Mouse (Mus musculus) T-helper 17 cell (primary cell): ENCODE measurements around the gene Timp3.

Experiments used
- in situ Hi-C, 2 experiments: fragments of 300-600 bp; cut with MboI, MseI; formaldehyde crosslinking; loops; 1 replicate in 1 of 2; 2 replicates in 1 of 2; pipeline ENCODE4 v1.15.1; 2025; ENCODE audit warnings: high pct_unique_total_duplicates in 2 of 2

Gene Timp3

DNA sequence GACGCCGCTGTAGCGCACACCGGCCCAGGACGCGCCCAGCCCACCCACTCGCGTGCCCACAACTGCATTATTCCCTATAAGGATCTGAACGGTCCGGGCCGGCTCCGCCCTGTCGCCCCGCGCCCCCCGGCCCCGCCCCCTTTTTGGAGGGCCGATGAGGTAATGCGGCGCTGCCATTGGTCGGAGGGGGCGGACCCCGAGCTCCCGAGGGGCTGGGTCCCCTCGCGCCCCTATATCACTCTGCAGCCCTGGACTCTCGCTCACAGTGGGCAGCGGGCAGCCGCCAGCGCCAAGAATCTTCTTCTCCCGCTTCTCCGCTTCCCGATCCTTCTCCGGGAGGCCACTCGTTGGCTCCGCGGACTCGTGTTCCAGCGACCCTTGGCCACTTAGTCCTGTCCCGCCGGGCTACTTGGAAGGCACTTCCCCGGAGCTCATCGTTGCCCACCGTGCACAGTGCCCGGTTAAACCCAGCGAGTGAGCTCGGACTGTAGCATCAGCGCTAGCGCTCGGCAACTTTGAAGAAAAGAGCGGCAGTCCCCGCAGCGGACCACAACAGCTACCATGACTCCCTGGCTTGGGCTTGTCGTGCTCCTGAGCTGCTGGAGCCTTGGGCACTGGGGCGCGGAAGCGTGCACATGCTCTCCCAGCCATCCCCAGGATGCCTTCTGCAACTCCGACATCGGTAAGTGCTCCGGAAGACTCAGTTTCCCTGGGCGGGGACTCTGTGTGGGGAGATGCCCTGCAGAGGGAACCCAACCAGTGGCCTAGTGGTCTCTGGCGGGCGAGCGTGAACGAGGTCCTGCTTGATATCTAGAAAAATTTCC lies at the start of gene Timp3:
Gene Timp3 (plus strand): TSS at position 80 of the 824 bp plus-strand sequence.
- in situ Hi-C loops, result no loop called here

GRCm38 (mm10) chr10:86256221-86256620 lies 44.0 kb upstream of the Timp3 start:
- in situ Hi-C loops, result no loop called here

GRCm38 (mm10) chr10:86257045-86257444 lies 43.1 kb upstream of the Timp3 start:
- in situ Hi-C loops, result no loop called here

GRCm38 (mm10) chr10:86258046-86258445 lies 42.1 kb upstream of the Timp3 start:
- in situ Hi-C loops, result no loop called here

GRCm38 (mm10) chr10:86258992-86259391 lies 41.2 kb upstream of the Timp3 start:
- in situ Hi-C loops, result no loop called here

GRCm38 (mm10) chr10:86261725-86262124 lies 38.4 kb upstream of the Timp3 start:
- in situ Hi-C loops, result loop anchor here in 1 of 2 experiments (5.0 kb wide), 1 partner anchor 49 kb away; no protein-coding TSS in a partner anchor

DNA sequence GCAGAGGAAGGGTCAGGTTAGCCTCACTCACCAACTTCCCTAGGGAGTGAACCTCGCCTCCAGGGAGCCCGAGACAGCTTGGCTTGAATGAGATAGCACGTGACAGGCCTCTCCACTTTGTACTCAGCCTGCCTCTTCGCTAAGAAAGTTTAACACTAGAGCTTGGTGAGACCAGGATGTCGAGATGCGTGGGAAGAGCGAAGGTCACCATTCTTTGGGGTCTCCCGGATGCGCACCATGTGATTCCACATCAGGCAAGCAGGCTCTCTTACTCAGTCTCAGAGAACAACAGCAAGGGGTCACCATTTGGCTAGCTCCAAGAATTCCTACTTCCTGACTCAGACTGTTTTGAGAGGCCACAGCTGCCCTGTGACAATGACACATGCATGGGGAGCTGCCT lies 35.6 kb upstream of the Timp3 start:
- in situ Hi-C loops, result loop anchor here (5.0 kb wide), 2 partner anchors 52 to 77 kb away; no protein-coding TSS in a partner anchor

DNA sequence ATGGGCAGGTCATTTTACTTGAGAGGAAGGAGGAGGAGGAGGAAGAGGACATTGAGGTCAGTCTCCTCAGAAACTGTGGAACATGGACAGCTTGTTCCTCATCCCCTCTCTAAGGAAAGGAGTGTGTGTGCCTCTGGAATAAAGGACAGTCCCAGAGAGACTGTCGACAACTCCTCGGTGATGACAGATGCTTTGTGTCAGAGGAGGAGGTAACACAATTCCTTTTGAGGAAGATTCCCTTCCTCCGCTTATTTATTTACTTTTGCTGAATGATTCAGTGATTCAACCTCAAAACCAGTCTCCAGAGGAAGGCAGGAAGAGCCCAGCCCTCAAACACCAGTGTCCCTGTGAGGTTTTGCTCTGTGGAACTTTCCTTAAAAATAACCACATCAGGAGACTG lies 29.9 kb upstream of the Timp3 start:
- in situ Hi-C loops, result no loop called here

GRCm38 (mm10) chr10:86272826-86273225 lies 27.3 kb upstream of the Timp3 start:
- in situ Hi-C loops, result no loop called here

GRCm38 (mm10) chr10:86273410-86274191 lies 26.6 kb upstream of the Timp3 start:
- in situ Hi-C loops, result no loop called here

DNA sequence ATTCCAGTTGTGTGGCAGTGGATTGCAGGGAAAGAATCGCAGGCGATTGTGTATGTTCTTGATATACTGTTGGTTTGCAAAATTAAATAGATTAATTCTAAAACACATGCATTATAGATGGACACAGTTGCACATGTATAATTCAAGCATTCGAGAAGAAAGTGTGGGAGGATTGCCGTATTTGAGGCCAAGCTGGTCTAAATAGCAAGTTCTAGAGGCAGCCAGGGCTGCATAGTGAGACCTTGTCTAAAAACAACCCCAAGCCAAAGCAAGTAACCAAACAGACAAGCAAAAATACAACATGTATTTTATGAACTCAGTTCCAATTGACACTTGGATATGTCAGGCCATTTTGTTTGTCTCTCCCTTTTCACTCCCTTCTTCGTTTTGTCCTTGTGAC lies 24.6 kb upstream of the Timp3 start:
- in situ Hi-C loops, result no loop called here

GRCm38 (mm10) chr10:86277327-86277726 lies 22.8 kb upstream of the Timp3 start:
- in situ Hi-C loops, result no loop called here

DNA sequence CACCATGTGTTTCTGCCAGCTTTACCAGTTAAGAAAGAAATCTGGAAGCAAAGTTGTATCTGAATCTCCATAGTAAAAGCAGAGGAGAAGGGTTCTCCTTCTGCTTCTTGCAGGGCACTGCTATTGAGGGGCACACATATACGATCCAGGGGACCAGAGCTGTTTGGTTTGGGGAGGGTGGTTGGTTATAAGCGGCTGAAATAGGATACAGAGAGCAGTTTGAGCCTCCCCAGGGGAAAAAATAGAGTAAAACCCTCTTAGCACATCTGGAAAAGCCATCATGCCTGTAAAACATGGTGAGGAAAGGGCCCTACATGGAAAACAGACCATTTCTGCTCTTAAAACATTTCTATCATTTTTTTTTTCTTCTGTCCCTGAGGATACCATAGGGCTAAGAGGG lies 21.7 kb upstream of the Timp3 start:
- in situ Hi-C loops, result no loop called here

GRCm38 (mm10) chr10:86279579-86280168 lies 20.5 kb upstream of the Timp3 start:
- in situ Hi-C loops, result no loop called here

DNA sequence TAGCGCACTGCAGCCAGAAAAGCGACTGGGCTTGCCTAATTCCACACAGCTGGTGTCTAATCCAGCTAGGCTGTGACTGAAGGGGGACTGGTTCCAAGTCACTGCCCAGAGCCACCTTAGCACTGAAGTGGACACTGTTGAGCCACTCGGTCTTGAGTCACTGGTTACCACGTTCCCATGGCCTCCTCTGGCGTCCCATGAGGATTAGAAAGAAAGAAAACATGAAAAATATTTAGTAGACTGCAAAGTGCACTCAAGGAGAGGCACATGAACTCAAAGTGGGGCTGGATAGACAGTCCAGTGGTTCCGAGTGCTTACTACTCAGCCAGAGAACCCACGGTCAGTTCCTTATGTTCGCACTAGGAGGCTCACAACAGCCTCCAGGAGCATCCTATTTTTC lies 18.9 kb upstream of the Timp3 start:
- in situ Hi-C loops, result no loop called here

DNA sequence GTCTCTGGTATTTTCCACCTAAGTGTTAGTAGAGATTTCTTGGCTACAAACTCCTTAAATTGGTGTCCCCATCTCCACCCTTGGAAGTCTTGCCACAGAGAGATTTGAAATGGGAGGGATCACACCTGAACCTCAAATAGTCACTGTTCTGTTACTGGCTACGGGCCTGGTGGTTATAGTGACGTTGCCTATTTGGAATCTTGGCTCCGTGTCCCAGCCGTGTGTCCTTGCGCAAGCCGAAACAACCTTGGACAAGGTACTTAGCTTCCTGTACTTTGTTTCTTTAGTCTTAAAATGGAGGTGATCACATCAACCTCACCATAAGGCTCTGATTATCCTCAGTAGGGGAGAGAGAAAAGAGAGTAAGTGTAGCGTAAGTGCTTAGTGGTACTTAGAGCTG lies 13.7 kb upstream of the Timp3 start:
- in situ Hi-C loops, result no loop called here

DNA sequence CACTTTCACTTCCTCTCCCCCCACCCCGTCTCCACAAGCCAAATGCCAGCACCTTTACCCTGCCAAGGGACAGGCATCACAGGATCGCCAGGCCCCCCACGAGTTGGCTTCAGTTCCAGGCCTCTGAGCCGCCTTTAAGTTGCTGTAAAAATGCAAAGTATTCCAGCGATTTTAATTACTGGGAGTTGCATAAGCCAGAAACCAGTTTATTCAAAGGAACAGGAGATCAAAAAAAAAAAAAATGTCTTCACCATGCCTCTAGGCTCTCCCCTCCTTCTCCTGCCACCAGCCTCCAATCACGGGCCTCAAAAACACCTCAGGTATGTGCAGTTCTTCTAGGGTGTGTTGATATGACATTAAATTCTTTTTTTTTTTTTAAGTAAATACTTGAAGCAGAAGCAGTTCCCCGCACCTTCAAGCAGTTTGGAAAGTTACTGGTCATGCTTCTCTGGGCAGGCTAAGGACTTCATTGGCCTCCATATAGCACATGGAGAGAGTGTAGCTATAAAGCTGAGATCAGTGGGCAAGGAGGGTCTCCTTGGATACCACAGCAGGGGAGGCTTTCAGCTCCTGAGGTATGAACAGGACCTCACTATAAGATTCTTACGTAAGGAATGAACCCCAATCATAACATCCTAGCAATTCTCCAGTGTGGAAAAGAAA lies 9.9 kb upstream of the Timp3 start:
- in situ Hi-C loops, result loop anchor here (5.0 to 10.0 kb wide), 2 partner anchors 105 to 223 kb away; no protein-coding TSS in a partner anchor

GRCm38 (mm10) chr10:86293880-86294279 lies 6.3 kb upstream of the Timp3 start:
- in situ Hi-C loops, result loop anchor here (5.0 to 10.0 kb wide), 2 partner anchors 109 to 227 kb away; no protein-coding TSS in a partner anchor

DNA sequence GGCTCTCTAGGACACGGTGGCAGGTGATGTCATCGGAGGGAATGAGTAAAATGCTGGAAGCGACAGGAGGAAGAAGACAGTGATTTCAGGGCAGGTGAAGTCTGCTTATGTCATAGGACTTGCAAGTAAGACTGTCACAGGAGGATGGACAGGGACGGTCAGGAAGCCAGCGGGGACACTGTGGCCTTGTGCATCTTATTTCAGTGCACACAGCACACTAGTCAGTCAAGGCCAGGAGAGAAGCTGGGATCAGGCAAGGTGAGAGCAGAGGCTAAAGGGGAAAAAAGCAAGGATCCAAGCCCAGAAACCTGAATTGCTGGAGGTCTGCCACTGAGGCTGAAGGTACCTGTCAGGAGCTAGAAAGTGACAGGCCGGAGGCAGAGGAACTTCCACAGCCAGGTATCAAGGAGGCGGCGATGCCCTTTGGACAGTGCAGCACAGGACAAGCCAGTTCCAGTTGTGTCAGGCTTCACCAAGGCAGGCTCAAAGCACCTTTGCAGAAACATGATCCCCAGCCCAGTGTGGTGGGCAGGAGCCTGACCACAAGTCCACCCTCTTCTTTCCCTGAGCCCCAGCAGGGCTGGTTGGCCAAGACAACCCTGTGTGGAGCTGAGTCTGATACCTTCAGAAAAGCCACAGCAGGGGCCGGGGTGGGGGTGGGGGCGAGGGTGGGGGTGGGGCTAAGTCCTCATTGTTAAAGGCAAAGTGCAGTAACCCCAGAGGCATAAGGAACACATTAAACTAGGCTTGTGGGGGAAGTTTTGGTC lies 5.4 kb upstream of the Timp3 start:
- in situ Hi-C loops, result loop anchor here (5.0 to 10.0 kb wide), 3 partner anchors 110 to 322 kb away; no protein-coding TSS in a partner anchor

- in situ Hi-C loops, result loop anchor here (5.0 to 10.0 kb wide), 2 partner anchors 111 to 323 kb away; no protein-coding TSS in a partner anchor
These were observed 4.6 kb upstream of the Timp3 start for GRCm38 (mm10) chr10:86295454-86296098.
